Mouse (Mus musculus): ENCODE data around the gene Adam19. TPM values are rescaled to one million over a fixed set of nuclear protein-coding genes. Genes with fewer than 3 reads are reported as not detected.

Gene Adam19
- polyA plus RNA-seq (2015; fragmentation: Nextera tagmentation; extraction: Ambion mirVana), result 24.2 and 24.7 TPM in 2 replicates

DNA sequence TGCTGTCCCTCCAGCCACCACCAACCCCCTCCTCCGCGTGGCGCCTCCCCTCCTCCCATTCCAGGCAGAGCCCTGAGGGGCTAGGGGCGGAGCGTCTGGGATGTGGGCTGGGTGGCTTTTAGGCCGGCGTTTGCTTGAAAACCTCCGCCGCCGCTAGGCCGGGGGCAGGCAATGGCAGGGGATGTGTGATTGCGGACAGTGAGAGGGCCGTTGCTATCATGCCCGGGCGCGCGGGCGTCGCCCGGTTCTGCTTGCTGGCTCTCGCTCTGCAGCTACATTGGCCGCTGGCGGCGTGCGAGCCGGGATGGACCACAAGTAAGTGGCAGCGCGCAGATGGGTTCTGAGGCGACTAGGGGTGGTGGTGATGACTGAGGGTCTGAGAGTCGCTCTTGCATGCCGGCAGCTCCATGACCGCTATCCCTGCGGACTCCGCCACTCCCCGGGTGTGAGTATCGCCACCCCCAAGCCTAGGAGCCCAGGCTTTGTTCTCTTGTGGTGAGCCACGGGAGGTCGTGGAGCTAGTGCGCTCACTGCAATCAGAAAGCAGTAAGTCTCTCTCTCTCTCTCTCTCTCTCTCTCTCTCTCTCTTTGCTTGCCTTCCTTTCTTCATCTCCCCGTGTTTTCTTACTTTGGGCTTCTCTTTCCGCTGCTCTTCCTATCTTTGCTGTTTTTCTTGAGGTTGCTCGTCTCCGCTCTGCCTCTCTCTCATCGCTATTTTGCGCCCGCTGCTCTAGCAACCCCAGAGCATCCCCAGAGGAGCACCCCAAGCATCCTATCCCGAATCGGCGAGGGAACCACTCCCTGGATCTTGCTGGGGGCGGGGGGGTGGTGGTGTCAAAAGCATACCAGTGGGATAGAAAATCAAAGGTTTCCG, at the start of gene Adam19:
TSS of gene Adam19 (plus strand) at position 97 of the 874 bp plus-strand sequence.
- H3K4me1 ChIP-seq, result peaks cover 41% of the 10 kb centered on the region
- H3K27me3 ChIP-seq (replicated peaks), result no peaks in the 10 kb centered on the region
- H3K4me2 ChIP-seq, result peak within 1 kb of the TSS; percentile 84
- no peaks in the 10 kb centered on the region for H3K9me3 ChIP-seq
- H3K4me3 ChIP-seq, result peak within 1 kb of the TSS; percentile 70
- peak; percentile 69 for ATAC-seq (ENCODE audit: extremely low read depth, insufficient number of reproducible peaks, low FRiP score, low TSS enrichment)
- H3K27ac ChIP-seq (replicated peaks), result peak within 1 kb of the TSS; percentile 92
- H3K9ac ChIP-seq, result peak within 1 kb of the TSS; percentile 90
- H3K36me3 ChIP-seq, result peaks cover 14% of the 10 kb centered on the region
- WGBS, result under 1% methylated on average over 51 of the region's 51 CpGs

DNA sequence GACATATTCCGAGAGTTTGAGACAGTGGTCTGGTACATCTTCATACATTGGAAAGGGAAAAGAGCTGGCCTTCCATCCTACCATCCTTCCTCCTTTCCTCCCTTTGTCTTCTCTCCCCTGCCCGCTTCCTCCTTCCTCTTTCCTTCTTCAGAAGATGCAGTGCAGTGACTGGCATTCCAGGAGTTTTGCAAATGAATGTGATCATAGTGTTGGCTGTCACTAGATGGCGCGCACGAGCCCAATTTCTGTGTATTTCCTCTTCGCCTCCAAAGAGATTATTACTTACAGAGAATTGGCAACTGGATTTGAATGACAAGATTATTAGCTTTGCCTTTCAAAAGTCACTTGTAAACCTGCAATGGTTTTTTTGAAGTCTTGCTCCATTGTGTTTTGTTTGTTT, 39.7 kb upstream of the Adam19 start:
- Histone ChIP-seq H3K36me3 (no peaks in the 10 kb centered on the region), H3K9ac (no peak overlapping the region), H3K9me3 (no peaks in the 10 kb centered on the region), H3K27me3 (replicated peaks) (no peaks in the 10 kb centered on the region), H3K4me2 (no peak overlapping the region), H3K4me1 (peaks cover 11% of the 10 kb centered on the region), H3K4me3 (no peak overlapping the region), H3K27ac (replicated peaks) (no peak overlapping the region)
- WGBS, result 19% methylated on average over 6 of the region's 6 CpGs
- ATAC-seq (ENCODE audit: extremely low read depth, insufficient number of reproducible peaks, low FRiP score, low TSS enrichment), result no peak

DNA sequence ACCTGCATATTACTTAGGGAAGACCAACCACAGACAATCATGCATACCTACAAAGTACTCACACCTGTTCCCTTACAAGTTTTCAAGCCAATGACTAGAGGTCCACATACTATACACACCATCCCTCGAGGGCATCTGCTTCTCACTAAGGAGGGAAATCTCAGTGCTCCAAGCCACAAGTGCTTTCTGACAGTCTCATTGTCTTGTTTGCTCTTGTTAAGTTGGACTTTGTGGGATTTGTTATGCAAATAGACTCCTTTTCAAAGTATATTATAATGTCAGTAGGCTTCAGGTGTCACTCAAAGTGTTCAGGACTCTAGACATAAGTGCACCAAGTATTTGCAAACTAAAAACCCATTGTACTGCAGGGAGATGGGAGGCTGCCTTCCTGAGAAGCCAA, 35.5 kb upstream of the Adam19 start:
- no peaks in the 10 kb centered on the region for H3K36me3 ChIP-seq
- no peak for ATAC-seq (ENCODE audit: extremely low read depth, insufficient number of reproducible peaks, low FRiP score, low TSS enrichment)

DNA sequence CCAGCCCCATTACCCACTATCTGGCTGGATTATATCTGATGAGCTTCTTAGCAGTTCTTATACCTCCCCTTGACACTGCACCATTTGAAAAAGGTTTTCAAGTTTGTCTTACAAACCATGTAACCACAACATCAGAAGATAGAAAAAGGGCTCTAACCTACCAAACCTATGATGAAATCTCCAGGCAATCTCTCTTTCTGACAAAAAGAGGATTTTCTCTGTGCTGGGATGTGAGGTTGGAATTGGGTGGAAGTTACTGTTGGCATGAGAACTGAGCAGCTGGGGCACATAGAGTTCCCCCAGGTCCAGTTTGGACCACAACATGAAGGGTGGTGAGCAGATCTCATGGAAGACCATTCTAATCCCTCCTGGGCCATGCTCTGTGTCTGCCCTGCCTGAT, 33.9 kb upstream of the Adam19 start:
- Histone ChIP-seq H3K27ac (replicated peaks) (no peak overlapping the region), H3K4me1 (peaks cover 10% of the 10 kb centered on the region; the same call in 1 of the 2 replicates), H3K4me2 (no peak overlapping the region), H3K36me3 (no peaks in the 10 kb centered on the region), H3K9ac (no peak overlapping the region), H3K9me3 (no peaks in the 10 kb centered on the region), H3K4me3 (no peak overlapping the region), H3K27me3 (replicated peaks) (no peaks in the 10 kb centered on the region)
- no peak for ATAC-seq (ENCODE audit: extremely low read depth, insufficient number of reproducible peaks, low FRiP score, low TSS enrichment)

More for the DNA sequence above, 35.5 kb upstream of the Adam19 start:
- Histone ChIP-seq H3K27ac (replicated peaks) (no peak overlapping the region), H3K4me2 (no peak overlapping the region), H3K4me1 (peaks cover 11% of the 10 kb centered on the region), H3K9ac (no peak overlapping the region), H3K4me3 (no peak overlapping the region), H3K9me3 (no peaks in the 10 kb centered on the region), H3K27me3 (replicated peaks) (no peaks in the 10 kb centered on the region)
- 73% methylated on average over 1 of the region's 1 CpGs for WGBS

DNA sequence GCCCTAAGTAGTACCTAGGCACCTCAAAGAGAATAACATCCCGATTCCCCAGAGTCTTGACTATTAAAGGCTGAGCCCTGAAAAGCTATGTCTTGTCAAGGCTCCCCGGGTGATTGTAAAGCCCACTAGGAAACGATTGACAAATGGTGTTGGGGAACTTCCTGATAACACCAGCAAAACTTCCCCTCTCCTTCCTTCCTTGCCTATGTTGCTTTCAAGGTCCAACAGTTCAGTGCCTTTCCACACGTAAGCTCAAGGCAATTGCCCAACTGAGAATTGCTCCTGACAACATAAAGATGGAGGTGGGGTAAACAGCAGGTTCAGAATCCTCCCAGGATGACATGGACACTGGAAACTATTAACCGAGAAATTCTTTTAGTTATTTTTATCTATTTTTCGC, 32.8 kb upstream of the Adam19 start:
- no peak overlapping the region for H3K9ac ChIP-seq
- H3K4me1 ChIP-seq, result 0 out of 2 replicates have a peak, but pooled peaks cover 5% of the 10 kb centered on the region
- no peaks in the 10 kb centered on the region for H3K9me3 ChIP-seq
- no peak overlapping the region for H3K4me3 ChIP-seq
- 55% methylated on average over 6 of the region's 6 CpGs for WGBS
- no peak overlapping the region for H3K4me2 ChIP-seq
- no peak for ATAC-seq (ENCODE audit: extremely low read depth, insufficient number of reproducible peaks, low FRiP score, low TSS enrichment)
- H3K36me3 ChIP-seq, result no peaks in the 10 kb centered on the region
- H3K27ac ChIP-seq (replicated peaks), result no peak overlapping the region
- no peaks in the 10 kb centered on the region for H3K27me3 ChIP-seq (replicated peaks)

DNA sequence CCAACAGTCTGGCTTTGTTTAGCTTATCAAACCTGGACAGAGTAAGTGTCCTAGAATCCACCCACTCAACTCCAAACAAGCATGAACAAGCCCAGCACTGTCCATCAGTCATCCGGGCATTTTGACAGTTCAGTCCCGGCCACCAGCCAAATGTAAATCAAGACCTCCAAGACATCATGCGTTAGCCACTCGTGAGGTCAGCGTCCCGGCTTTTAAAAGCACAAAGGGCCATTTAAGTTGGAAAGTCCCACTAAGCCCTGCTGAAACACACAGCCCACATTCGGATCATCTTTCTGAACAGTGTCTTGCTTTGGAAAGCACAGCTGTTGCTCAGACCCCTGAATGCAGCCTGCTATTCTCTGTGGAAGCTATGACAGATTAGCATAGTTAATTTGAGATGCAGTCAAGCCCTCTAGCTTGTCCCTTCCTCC, 29.8 kb upstream of the Adam19 start:
- peak overlapping the region; percentile 46; the same call in 1 of the 2 replicates for H3K27ac ChIP-seq (replicated peaks)
- WGBS, result 47% methylated on average over 7 of the region's 7 CpGs
- no peak overlapping the region for H3K4me3 ChIP-seq

DNA sequence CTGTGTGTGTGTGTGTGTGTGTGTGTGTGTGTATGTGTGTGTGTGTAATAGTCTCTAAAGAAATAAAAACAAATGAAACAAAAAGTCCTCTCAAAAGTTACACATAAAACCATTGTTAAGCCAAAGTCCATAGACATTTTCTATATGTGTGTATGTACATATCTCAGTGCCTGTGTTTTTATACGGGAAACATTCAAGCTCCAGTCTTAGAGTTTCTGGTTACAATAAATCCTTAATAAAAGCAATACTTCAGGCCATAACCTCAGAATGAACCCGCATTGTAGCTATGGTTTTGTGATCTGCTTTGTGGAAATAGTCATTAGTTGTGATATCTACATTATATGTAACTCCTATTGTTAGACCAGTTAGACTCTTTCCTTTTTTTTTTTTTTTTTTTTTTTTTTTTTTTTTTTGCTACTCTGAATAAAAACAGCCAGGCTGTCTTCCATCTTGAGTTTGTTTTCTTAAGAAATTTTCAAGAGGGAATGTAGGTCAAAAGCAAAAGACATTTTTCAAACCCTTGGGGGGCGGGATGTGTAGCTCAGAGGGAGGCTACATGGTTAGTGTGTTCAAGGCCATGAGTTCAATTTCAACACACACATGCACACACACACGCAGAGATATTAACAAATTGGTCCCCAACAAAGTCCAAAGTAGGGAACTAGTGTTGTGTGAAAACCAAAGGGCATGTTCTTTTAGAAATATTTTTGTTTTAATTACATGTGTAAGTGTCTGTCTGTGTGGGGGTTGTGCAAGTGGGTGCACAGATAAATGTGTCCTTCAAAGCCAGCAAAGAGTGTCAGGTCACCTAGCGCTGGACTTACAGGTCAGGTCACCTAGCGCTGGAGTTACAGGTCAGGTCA, 27.6 kb upstream of the Adam19 start:
- Histone ChIP-seq H3K36me3 (no peaks in the 10 kb centered on the region), H3K9me3 (no peaks in the 10 kb centered on the region), H3K27ac (replicated peaks) (no peak overlapping the region), H3K4me3 (no peak overlapping the region), H3K4me2 (no peak overlapping the region), H3K4me1 (peaks cover 22% of the 10 kb centered on the region), H3K9ac (no peak overlapping the region), H3K27me3 (replicated peaks) (no peaks in the 10 kb centered on the region)
- 84% methylated on average over 6 of the region's 6 CpGs for WGBS
- no peak for ATAC-seq (ENCODE audit: extremely low read depth, insufficient number of reproducible peaks, low FRiP score, low TSS enrichment)

More for the DNA sequence above, 29.8 kb upstream of the Adam19 start:
- H3K9ac ChIP-seq, result no peak overlapping the region
- no peak overlapping the region for H3K4me2 ChIP-seq
- no peaks in the 10 kb centered on the region for H3K27me3 ChIP-seq (replicated peaks)
- H3K4me1 ChIP-seq, result peaks cover 22% of the 10 kb centered on the region
- ATAC-seq (ENCODE audit: extremely low read depth, insufficient number of reproducible peaks, low FRiP score, low TSS enrichment), result no peak
- no peaks in the 10 kb centered on the region for H3K36me3 ChIP-seq
- H3K9me3 ChIP-seq, result no peaks in the 10 kb centered on the region

DNA sequence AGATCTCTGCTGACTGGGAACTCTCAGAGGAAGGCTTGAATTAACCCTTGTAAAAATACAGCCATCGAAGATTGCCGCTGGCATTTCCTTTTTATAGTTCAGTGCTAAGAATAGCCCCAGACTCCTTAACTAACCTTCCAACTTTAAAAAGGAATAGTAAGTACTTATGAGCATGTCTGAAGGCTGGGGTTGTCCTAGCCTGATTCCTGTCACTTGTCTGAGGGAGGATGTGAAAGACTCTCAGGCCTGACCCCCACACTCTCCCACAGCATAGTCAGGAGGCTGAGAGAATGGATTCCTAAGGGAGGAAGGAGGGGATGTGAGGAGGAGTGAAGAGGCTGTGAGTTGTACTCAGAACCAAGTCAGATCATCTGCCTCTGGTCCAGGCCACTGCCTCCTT, 26.3 kb upstream of the Adam19 start:
- H3K27ac ChIP-seq (replicated peaks), result peak overlapping the region; percentile 49

DNA sequence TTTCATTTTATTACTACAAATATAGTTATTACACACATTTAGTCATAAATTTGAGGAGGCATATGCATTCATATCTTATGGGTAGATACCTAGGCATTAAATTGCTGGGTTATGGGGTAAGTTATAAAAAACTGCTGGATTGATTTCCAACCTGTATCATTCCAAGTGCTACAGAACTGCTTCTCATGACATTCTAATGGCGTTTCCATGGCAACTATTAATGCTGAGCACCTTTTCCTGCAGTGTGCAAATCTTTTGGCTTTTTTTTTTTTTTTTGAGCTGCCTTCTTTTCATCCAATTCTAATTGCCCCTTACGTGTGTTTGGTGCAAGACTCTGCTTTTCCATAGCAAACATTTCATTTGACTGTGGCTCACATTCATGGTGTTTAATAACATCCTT, 25.8 kb upstream of the Adam19 start:
- no peaks in the 10 kb centered on the region for H3K36me3 ChIP-seq
- H3K9me3 ChIP-seq, result no peaks in the 10 kb centered on the region
- H3K4me3 ChIP-seq, result no peak overlapping the region
- H3K4me1 ChIP-seq, result peaks cover 22% of the 10 kb centered on the region
- no peak for ATAC-seq (ENCODE audit: extremely low read depth, insufficient number of reproducible peaks, low FRiP score, low TSS enrichment)
- H3K27me3 ChIP-seq (replicated peaks), result no peaks in the 10 kb centered on the region
- peak overlapping the region; percentile 49; the same call in 1 of the 2 replicates for H3K27ac ChIP-seq (replicated peaks)
- no peak overlapping the region for H3K9ac ChIP-seq
- WGBS, result 73% methylated on average over 2 of the region's 2 CpGs
- H3K4me2 ChIP-seq, result no peak overlapping the region

More for the DNA sequence above, 26.3 kb upstream of the Adam19 start:
- Histone ChIP-seq H3K4me3 (no peak overlapping the region), H3K4me2 (no peak overlapping the region), H3K9me3 (no peaks in the 10 kb centered on the region), H3K9ac (no peak overlapping the region), H3K36me3 (no peaks in the 10 kb centered on the region), H3K27me3 (replicated peaks) (no peaks in the 10 kb centered on the region), H3K4me1 (peaks cover 22% of the 10 kb centered on the region)
- 7% methylated on average over 2 of the region's 2 CpGs for WGBS
- ATAC-seq (ENCODE audit: extremely low read depth, insufficient number of reproducible peaks, low FRiP score, low TSS enrichment), result no peak

DNA sequence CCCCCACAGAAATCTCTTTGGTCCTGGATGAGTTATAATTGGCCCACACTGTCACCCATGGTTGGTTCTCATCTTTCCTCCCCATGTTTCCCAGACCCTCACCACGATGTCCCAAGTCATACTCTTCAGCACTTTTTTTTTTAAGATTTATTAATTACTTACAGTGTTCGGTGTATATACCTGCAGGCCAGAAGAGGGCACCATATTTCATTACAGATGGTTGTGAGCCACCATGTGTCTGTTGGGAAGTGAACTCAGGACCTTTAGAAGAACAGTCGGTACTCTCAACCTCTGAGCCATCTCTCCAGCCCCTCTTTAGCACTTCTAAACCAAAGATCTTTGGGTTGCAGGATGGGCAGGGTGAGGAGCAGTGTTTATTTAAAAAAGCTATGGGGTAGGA, 24.3 kb upstream of the Adam19 start:
- Histone ChIP-seq H3K4me1 (peaks cover 17% of the 10 kb centered on the region), H3K4me2 (no peak overlapping the region), H3K9ac (no peak overlapping the region), H3K9me3 (no peaks in the 10 kb centered on the region), H3K27me3 (replicated peaks) (no peaks in the 10 kb centered on the region), H3K4me3 (no peak overlapping the region), H3K36me3 (no peaks in the 10 kb centered on the region), H3K27ac (replicated peaks) (no peak overlapping the region)
- WGBS, result 51% methylated on average over 3 of the region's 3 CpGs
- no peak for ATAC-seq (ENCODE audit: extremely low read depth, insufficient number of reproducible peaks, low FRiP score, low TSS enrichment)

DNA sequence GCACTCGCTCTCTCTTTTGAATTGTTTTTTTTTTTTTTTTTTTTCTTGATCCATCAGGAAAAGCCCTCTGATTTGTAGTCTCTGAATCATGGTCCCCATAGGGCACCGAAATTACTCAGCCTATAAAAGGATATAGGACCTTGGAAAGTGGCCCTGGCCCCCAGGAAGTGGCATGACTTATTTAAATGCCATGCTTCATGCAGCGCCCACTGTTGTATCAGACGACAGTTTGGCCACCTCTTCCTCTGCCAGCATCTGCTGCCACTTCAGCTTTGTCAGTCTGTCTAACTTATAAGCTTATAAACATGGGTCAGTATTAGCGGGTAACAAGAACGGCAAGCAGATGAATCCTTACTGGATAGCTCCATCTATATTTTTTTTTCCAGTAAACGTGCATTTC, 22.8 kb upstream of the Adam19 start:
- no peak for ATAC-seq (ENCODE audit: extremely low read depth, insufficient number of reproducible peaks, low FRiP score, low TSS enrichment)
- H3K9me3 ChIP-seq, result no peaks in the 10 kb centered on the region

More for the DNA sequence above, 22.8 kb upstream of the Adam19 start:
- Histone ChIP-seq H3K36me3 (no peaks in the 10 kb centered on the region), H3K27me3 (replicated peaks) (no peaks in the 10 kb centered on the region), H3K4me3 (no peak overlapping the region), H3K4me2 (no peak overlapping the region), H3K27ac (replicated peaks) (no peak overlapping the region), H3K9ac (no peak overlapping the region), H3K4me1 (peaks cover 17% of the 10 kb centered on the region)
- 85% methylated on average over 7 of the region's 7 CpGs for WGBS
